Mouse (Mus musculus): Measurements from ENCODE around the gene Hist1h4c. TPM values are rescaled to one million over a fixed set of nuclear protein-coding genes. Genes with fewer than 3 reads are reported as not detected.

Hist1h4c gene
- polyA plus RNA-seq, 1 experiment from 2014 or later = 3.2 TPM

DNA sequence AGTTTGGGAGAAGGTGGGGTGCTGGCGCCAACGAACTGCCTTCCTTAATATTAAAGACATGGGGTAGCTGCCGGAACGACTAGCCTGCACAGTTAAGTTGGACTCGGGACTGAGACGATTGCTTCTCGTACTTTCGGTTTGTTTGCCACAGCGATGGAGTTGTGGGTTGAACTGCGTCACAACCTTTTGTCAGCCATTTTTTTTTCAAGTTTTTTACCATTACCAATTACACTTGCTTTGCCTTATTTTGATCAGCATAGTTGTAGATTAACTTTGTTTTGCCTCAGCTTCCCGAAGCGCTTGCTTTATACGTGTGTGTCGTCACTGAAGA lies 41.6 kb upstream of the Hist1h4c start:
- Histone ChIP-seq H3K9ac (ENCODE audit: low read length) (peak overlapping the region; percentile 88), H3K4me1 (replicated peaks; ENCODE audit: control insufficient read depth, insufficient read depth) (no peaks in the 10 kb centered on the region), H3K9me3 (ENCODE audit: control insufficient read depth, low read length) (no peaks in the 10 kb centered on the region), H3K36me3 (ENCODE audit: control insufficient read depth, insufficient read depth, low read length) (no peaks in the 10 kb centered on the region), H3K4me2 (replicated peaks; ENCODE audit: low read depth) (peak overlapping the region; percentile 84), H3K27me3 (ENCODE audit: control insufficient read depth, insufficient read depth, low read length) (no peaks in the 10 kb centered on the region), H3K4me3 (ENCODE audit: low read depth, low read length) (peak overlapping the region; percentile 55), H3K27ac (replicated peaks) (peak overlapping the region; percentile 96)
- under 1% methylated on average over 14 of the region's 14 CpGs for WGBS
- DNase-seq (ENCODE audit: low spot score) = no peak
- TF ChIP-seq EP300 (optimal IDR thresholded peaks at IDR 0.05) (no peak), CTCF (IDR thresholded peaks at IDR 0.05; ENCODE audit: low read depth) (no peak)
- no peak for ATAC-seq (ENCODE audit: low FRiP score, low TSS enrichment)

DNA sequence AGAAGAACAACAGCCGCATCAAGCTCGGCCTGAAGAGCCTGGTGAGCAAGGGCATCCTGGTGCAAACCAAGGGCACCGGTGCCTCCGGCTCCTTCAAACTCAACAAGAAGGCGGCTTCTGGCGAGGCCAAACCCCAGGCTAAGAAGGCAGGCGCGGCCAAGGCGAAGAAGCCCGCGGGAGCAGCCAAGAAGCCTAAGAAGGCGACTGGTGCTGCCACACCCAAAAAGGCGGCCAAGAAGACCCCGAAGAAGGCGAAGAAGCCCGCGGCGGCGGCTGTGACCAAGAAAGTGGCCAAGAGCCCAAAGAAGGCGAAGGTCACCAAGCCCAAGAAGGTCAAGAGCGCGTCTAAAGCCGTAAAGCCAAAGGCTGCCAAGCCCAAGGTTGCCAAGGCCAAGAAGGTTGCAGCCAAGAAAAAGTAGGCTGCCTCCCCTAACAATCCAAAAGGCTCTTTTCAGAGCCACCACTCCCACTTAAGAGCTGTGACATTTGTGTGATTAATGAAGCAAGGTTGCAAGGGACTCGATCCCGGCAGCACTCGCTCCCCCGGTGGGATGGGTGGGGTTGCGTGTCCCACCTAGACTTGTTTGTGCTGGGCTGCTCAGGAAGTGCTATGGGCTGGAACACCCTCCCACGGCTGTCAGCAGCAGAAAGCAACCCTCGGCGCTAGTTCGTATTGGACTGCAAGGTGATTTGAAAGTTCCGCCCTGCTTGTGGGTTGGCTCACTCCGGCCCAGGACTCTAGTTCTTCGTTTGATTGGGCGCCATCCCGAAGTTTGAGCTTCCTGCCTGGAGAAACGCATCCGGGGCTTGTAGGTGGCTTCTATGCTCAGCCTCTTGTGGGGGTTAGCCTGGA lies 41.0 kb upstream of the Hist1h4c start:
- WGBS = 0% methylated on average over 38 of the region's 39 CpGs
- TF ChIP-seq CTCF (IDR thresholded peaks at IDR 0.05; ENCODE audit: low read depth) (no peak), EP300 (optimal IDR thresholded peaks at IDR 0.05) (peak; percentile 42)
- Histone ChIP-seq H3K4me3 (ENCODE audit: low read depth, low read length) (peak overlapping the region; percentile 55), H3K9ac (ENCODE audit: low read length) (peak overlapping the region; percentile 88), H3K27me3 (ENCODE audit: control insufficient read depth, insufficient read depth, low read length) (no peaks in the 10 kb centered on the region), H3K27ac (replicated peaks) (peak overlapping the region; percentile 96), H3K9me3 (ENCODE audit: control insufficient read depth, low read length) (no peaks in the 10 kb centered on the region), H3K36me3 (ENCODE audit: control insufficient read depth, insufficient read depth, low read length) (no peaks in the 10 kb centered on the region), H3K4me2 (replicated peaks; ENCODE audit: low read depth) (peak overlapping the region; percentile 84), H3K4me1 (replicated peaks; ENCODE audit: control insufficient read depth, insufficient read depth) (no peaks in the 10 kb centered on the region)
- ATAC-seq (ENCODE audit: low FRiP score, low TSS enrichment) (peak; percentile 85), DNase-seq (ENCODE audit: low spot score) (peak; percentile 93)

DNA sequence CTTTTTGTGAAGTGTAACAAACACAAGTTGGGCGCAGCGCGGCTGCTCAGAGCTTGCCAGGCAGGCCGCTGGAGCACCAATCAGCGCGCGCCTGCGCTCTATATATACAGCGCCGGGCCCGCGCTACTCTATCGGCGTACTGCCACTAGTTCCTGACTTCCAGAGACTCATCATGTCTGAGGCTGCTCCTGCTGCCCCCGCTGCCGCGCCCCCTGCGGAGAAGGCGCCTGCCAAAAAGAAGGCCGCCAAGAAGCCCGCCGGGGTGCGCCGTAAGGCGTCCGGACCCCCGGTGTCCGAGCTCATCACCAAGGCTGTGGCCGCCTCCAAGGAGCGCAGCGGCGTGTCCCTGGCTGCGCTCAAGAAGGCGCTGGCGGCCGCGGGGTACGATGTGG lies 40.4 kb upstream of the Hist1h4c start, which contains the start of gene Hist1h1c:
Gene Hist1h1c (plus strand): TSS at position 132 of the 392 bp plus-strand sequence.
- under 1% methylated on average over 29 of the region's 38 CpGs for WGBS
- no peaks in the 10 kb centered on the region for H3K9me3 ChIP-seq (ENCODE audit: control insufficient read depth, low read length)
- no peaks in the 10 kb centered on the region for H3K27me3 ChIP-seq (ENCODE audit: control insufficient read depth, insufficient read depth, low read length)
- H3K27ac ChIP-seq (replicated peaks) = peak within 1 kb of the TSS; percentile 96
- no peaks in the 10 kb centered on the region for H3K4me1 ChIP-seq (replicated peaks; ENCODE audit: control insufficient read depth, insufficient read depth)
- peak within 1 kb of the TSS; percentile 84 for H3K4me2 ChIP-seq (replicated peaks; ENCODE audit: low read depth)
- ATAC-seq (ENCODE audit: low FRiP score, low TSS enrichment) (peak; percentile 93), DNase-seq (ENCODE audit: low spot score) (peak; percentile 94)
- peak within 1 kb of the TSS; percentile 55 for H3K4me3 ChIP-seq (ENCODE audit: low read depth, low read length)
- H3K36me3 ChIP-seq (ENCODE audit: control insufficient read depth, insufficient read depth, low read length) = no peaks in the 10 kb centered on the region
- H3K9ac ChIP-seq (ENCODE audit: low read length) = peak within 1 kb of the TSS; percentile 88
- TF ChIP-seq EP300 (optimal IDR thresholded peaks at IDR 0.05) = no peak
- peak; percentile 47 for TF ChIP-seq CTCF (IDR thresholded peaks at IDR 0.05; ENCODE audit: low read depth)

DNA sequence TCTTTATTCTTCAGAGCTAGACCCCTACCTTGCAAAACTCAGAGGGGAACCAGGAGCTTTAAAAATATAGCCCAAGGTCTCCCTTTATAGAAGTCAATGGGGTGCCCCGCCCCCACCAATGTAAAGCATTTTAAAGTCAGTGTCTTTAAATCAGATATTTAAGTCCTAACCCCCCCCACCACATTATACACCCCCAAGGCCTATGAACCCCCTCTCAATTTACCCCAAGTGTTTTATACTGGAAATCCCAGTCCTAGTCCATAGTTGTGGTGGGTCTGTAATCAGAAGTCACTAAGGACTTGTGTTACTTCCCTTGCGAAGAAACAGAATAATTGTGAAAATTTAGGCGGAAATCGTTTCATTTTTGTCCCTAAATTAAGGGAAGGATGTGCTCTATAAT lies 39.8 kb upstream of the Hist1h4c start:
- DNase-seq (ENCODE audit: low spot score) (no peak), ATAC-seq (ENCODE audit: low FRiP score, low TSS enrichment) (no peak)
- peak overlapping the region; percentile 84 for H3K4me2 ChIP-seq (replicated peaks; ENCODE audit: low read depth)
- no peaks in the 10 kb centered on the region for H3K36me3 ChIP-seq (ENCODE audit: control insufficient read depth, insufficient read depth, low read length)
- no peaks in the 10 kb centered on the region for H3K4me1 ChIP-seq (replicated peaks; ENCODE audit: control insufficient read depth, insufficient read depth)
- peak overlapping the region; percentile 55 for H3K4me3 ChIP-seq (ENCODE audit: low read depth, low read length)
- no peaks in the 10 kb centered on the region for H3K27me3 ChIP-seq (ENCODE audit: control insufficient read depth, insufficient read depth, low read length)
- H3K9me3 ChIP-seq (ENCODE audit: control insufficient read depth, low read length) = no peaks in the 10 kb centered on the region
- 25% methylated on average over 4 of the region's 4 CpGs for WGBS
- peak overlapping the region; percentile 59 for H3K9ac ChIP-seq (ENCODE audit: low read length)
- no peak for TF ChIP-seq CTCF (IDR thresholded peaks at IDR 0.05; ENCODE audit: low read depth)
- TF ChIP-seq EP300 (optimal IDR thresholded peaks at IDR 0.05) = no peak
- H3K27ac ChIP-seq (replicated peaks) = peak overlapping the region; percentile 96

DNA sequence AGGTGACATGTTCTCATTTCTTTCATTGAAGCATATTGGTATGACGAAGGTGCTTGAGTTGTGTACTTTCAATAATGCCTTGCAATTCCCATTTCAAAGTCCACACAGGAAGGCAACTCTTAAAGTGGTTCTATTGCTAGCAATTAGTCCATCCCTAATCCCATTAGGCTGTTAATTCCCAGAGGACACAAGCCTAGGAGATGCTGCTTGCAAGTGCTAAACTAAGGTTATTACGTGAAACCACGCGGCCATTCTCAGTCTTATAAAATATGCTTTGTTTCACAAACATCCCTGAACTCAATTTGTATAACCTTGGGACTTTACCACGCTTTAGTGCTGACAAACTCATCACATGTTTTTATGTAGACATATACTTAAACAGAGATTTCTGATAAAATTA lies 38.8 kb upstream of the Hist1h4c start:
- TF ChIP-seq CTCF (IDR thresholded peaks at IDR 0.05; ENCODE audit: low read depth) (no peak), EP300 (optimal IDR thresholded peaks at IDR 0.05) (no peak)
- no peak overlapping the region for H3K4me3 ChIP-seq (ENCODE audit: low read depth, low read length)
- no peaks in the 10 kb centered on the region for H3K36me3 ChIP-seq (ENCODE audit: control insufficient read depth, insufficient read depth, low read length)
- H3K27ac ChIP-seq (replicated peaks) = no peak overlapping the region
- no peak overlapping the region for H3K4me2 ChIP-seq (replicated peaks; ENCODE audit: low read depth)
- H3K9me3 ChIP-seq (ENCODE audit: control insufficient read depth, low read length) = no peaks in the 10 kb centered on the region
- DNase-seq (ENCODE audit: low spot score) (no peak), ATAC-seq (ENCODE audit: low FRiP score, low TSS enrichment) (no peak)
- no peaks in the 10 kb centered on the region for H3K4me1 ChIP-seq (replicated peaks; ENCODE audit: control insufficient read depth, insufficient read depth)
- H3K9ac ChIP-seq (ENCODE audit: low read length) = no peak overlapping the region
- 91% methylated on average over 5 of the region's 5 CpGs for WGBS
- H3K27me3 ChIP-seq (ENCODE audit: control insufficient read depth, insufficient read depth, low read length) = no peaks in the 10 kb centered on the region

DNA sequence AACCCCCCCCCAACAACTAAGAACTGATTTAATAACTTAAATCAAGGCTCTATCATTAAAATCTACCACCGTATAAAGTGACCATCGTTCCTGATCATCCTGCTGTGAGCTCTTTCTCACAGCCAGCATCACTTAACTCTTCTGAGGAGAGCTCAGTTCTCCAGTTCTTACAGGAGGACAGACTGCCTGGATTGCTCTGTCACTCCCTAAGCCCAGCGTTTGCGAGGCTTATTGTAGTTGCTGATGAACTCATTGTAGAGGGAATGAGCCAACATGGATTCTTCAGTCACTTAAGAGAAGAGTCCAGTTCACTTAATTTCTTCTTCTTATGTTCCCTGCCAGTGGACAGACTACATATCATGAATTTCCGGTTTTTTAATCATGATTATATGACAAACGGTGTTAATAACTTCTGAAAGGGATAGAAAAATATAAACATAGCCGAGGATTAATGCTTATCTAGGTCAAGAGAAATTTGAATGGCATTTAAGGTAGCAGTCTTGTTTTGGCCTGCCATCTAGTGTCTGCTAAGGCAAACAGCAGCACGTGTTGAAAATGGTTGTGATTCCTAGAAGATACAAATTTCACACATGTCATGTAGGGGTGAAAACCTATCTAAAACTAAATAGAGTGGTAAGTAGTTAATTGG lies 34.0 kb upstream of the Hist1h4c start:
- 23% methylated on average over 8 of the region's 8 CpGs for WGBS
- Histone ChIP-seq H3K4me2 (replicated peaks; ENCODE audit: low read depth) (no peak overlapping the region), H3K27ac (replicated peaks) (no peak overlapping the region), H3K9me3 (ENCODE audit: control insufficient read depth, low read length) (no peaks in the 10 kb centered on the region), H3K27me3 (ENCODE audit: control insufficient read depth, insufficient read depth, low read length) (no peaks in the 10 kb centered on the region), H3K4me1 (replicated peaks; ENCODE audit: control insufficient read depth, insufficient read depth) (no peaks in the 10 kb centered on the region), H3K9ac (ENCODE audit: low read length) (no peak overlapping the region), H3K4me3 (ENCODE audit: low read depth, low read length) (no peak overlapping the region), H3K36me3 (ENCODE audit: control insufficient read depth, insufficient read depth, low read length) (no peaks in the 10 kb centered on the region)
- ATAC-seq (ENCODE audit: low FRiP score, low TSS enrichment) = no peak
- TF ChIP-seq CTCF (IDR thresholded peaks at IDR 0.05; ENCODE audit: low read depth) (peak; percentile 94), EP300 (optimal IDR thresholded peaks at IDR 0.05) (no peak)
- no peak for DNase-seq (ENCODE audit: low spot score)
